Mouse (Mus musculus) gastrocnemius, postnatal 36 days (tissue): ENCODE measurements around the gene Olfr223. TPM values are rescaled to one million over a fixed set of nuclear protein-coding genes. Genes with fewer than 3 reads are reported as not detected.
"Not testable (repeated sequence)": the region's sequence is repeated elsewhere in the genome, so short reads cannot be mapped to it uniquely, and the experiment has no call there.

Experiments used
- DNase-seq, 2 experiments: peaks; one replicate each; pipeline ENCODE4 v3.0.0; 2022
- intact Hi-C: fragments of 180-260 bp; cut with DNase I; formaldehyde crosslinking; loops from one replicate; pipeline ENCODE4 v1.15.1; 2025
- long read RNA-seq, 2 experiments: library from polyadenylated mRNA; stranded (forward); transcript quantifications; one replicate each; pipeline ENCODE4 v2.0.0; 2021
- total RNA-seq, 2 experiments: library from RNA; stranded (reverse); gene quantifications; 2 replicates each; pipeline ENCODE4 v1.2.3; 2021

Gene Olfr223
- total RNA-seq = not detected
- long read RNA-seq, experiment 1 = 0 reads
- long read RNA-seq, experiment 2 = 0 reads

GRCm38 (mm10) chr11:59593189-59593588 lies at the start of gene Olfr223:
Gene Olfr223 (minus strand): TSS chr11:59593289.
- intact Hi-C loops = no loop called here
- DNase-seq = no peak

- no peak for DNase-seq
- intact Hi-C loops = no loop called here
These were observed 49.3 kb upstream of the Olfr223 start for GRCm38 (mm10) chr11:59642420-59642819.

- intact Hi-C loops = no loop called here
- no peak for DNase-seq
These were observed 48.1 kb upstream of the Olfr223 start for GRCm38 (mm10) chr11:59641227-59641626.

GRCm38 (mm10) chr11:59639957-59640643 lies 47.0 kb upstream of the Olfr223 start:
- intact Hi-C loops = no loop called here
- DNase-seq = no peak

- intact Hi-C loops = no loop called here
- DNase-seq = no peak
These were observed 43.8 kb upstream of the Olfr223 start for GRCm38 (mm10) chr11:59636695-59637414.

- intact Hi-C loops = no loop called here
- DNase-seq = no peak
These were observed 43.0 kb upstream of the Olfr223 start for GRCm38 (mm10) chr11:59635821-59636694.

GRCm38 (mm10) chr11:59635251-59635795 lies 42.2 kb upstream of the Olfr223 start:
- intact Hi-C loops = no loop called here
- DNase-seq = no peak

- intact Hi-C loops = no loop called here
These were observed 41.0 kb upstream of the Olfr223 start for GRCm38 (mm10) chr11:59634001-59634660.

GRCm38 (mm10) chr11:59633037-59633436 lies 39.9 kb upstream of the Olfr223 start:
- intact Hi-C loops = loop anchor here (2.0 kb wide), 1 partner anchor 100 kb away; no protein-coding TSS in a partner anchor
- peak; percentile 43 to 57 for DNase-seq

More at GRCm38 (mm10) chr11:59634001-59634660, 41.0 kb upstream of the Olfr223 start:
- no peak for DNase-seq

GRCm38 (mm10) chr11:59631980-59632379 lies 38.9 kb upstream of the Olfr223 start:
- intact Hi-C loops = loop anchor here (2.0 kb wide), 1 partner anchor 101 kb away; no protein-coding TSS in a partner anchor
- DNase-seq = no peak

- intact Hi-C loops = no loop called here
- no peak for DNase-seq
These were observed 36.8 kb upstream of the Olfr223 start for GRCm38 (mm10) chr11:59629871-59630270.

GRCm38 (mm10) chr11:59628177-59628576 lies 35.1 kb upstream of the Olfr223 start:
- DNase-seq = no peak
- intact Hi-C loops = no loop called here

GRCm38 (mm10) chr11:59626192-59626591 lies 33.1 kb upstream of the Olfr223 start:
- DNase-seq = no peak
- intact Hi-C loops = no loop called here

- intact Hi-C loops = no loop called here
- DNase-seq = peak; percentile 38 to 50
These were observed 31.0 kb upstream of the Olfr223 start for GRCm38 (mm10) chr11:59624017-59624630.

- intact Hi-C loops = no loop called here
- no peak for DNase-seq
These were observed 29.1 kb upstream of the Olfr223 start for GRCm38 (mm10) chr11:59622214-59622613.

- DNase-seq, intact Hi-C loops: not testable (repeated sequence)
These were observed 23.9 kb upstream of the Olfr223 start for GRCm38 (mm10) chr11:59616986-59617385.

- intact Hi-C loops = no loop called here
- DNase-seq = no peak
These were observed 21.0 kb upstream of the Olfr223 start for GRCm38 (mm10) chr11:59614120-59614519.

GRCm38 (mm10) chr11:59611646-59612045 lies 18.6 kb upstream of the Olfr223 start:
- intact Hi-C loops = no loop called here
- no peak for DNase-seq

- no peak for DNase-seq
- intact Hi-C loops = no loop called here
These were observed 9.2 kb upstream of the Olfr223 start for GRCm38 (mm10) chr11:59602287-59602686.
